Mouse (Mus musculus) right cerebral cortex, postnatal 4 days (tissue): ENCODE results near the gene Vmn2r106.

Experiments
- DNase-seq: peaks from one replicate; pipeline ENCODE4 v3.0.0-alpha.2; 2022

The Vmn2r106 gene

DNA sequence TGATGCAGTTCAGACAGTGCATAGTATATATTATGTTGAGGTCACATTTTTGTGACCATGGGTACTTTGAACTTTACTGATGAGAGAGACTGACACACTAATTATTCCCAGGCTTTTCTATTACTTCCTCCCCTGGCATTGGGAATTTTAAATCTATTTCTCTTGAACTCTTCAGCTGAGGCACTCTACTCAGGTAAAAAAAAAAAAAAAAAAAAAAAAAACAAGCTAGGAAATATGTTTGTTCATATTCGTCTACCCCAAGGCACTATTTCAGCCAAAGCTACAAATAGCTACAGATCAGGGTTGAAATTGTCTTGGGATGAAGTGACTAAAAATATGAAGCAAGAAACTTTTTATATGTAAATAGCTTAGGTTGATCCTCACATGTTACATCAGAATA is at the start of gene Vmn2r106:
TSS of gene Vmn2r106 (minus strand) at position 101 of the 400 bp plus-strand sequence.
- DNase-seq = no peak

GRCm38 (mm10) chr17:20305790-20306189 is 20.4 kb upstream of the Vmn2r106 start:
- DNase-seq = no peak

DNA sequence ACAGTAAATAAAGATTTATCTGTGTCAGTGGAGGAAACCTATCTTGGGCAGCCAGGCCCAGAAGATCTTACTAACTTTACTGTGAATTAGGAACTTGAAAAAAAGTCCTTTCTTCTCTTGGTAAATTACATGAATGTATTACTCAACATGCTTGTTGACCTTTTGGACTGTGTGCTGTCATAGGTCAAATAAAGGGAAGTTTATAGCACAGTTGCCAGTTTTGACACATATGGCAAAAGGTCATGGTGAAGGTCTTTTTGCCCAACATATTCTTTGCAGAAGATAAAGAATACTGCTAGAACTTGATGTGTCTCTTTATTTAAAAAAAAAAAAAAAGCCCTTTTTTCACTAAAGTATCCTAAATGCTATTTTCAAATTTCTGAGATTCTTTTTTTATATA is 1.6 kb upstream of the Vmn2r106 start:
- DNase-seq = no peak

GRCm38 (mm10) chr17:20255522-20255921 is 29.8 kb downstream of the Vmn2r106 start:
- no peak for DNase-seq

DNA sequence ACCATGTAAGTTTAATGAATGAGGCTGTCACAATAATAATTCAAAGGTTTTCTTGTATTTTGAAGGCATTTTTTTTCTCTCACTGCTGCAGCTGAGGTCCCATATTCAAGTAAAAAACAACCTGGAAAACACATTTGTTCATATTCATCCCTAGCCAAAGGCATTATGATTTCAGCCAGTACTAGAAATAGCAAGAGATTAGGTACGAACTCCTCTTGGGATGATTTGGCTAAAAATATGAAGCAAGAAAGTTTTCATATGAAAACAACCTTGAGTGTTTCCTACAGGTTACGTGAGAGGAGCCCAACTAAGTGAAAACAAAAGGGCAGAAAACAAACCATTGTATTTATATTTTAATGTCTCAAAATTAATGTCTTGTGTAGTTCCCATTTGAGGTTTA is 50.4 kb downstream of the Vmn2r106 start, which contains the start of gene Vmn2r105:
TSS of gene Vmn2r105 (minus strand) at position 101 of the 400 bp plus-strand sequence.
- no peak for DNase-seq
